Mouse (Mus musculus): ENCODE data around the gene Igtp. TPM values are rescaled to one million over a fixed set of nuclear protein-coding genes. Genes with fewer than 3 reads are reported as not detected.

Igtp gene
- polyA plus RNA-seq, 1 experiment from 2014 or later = 8.0 TPM

DNA sequence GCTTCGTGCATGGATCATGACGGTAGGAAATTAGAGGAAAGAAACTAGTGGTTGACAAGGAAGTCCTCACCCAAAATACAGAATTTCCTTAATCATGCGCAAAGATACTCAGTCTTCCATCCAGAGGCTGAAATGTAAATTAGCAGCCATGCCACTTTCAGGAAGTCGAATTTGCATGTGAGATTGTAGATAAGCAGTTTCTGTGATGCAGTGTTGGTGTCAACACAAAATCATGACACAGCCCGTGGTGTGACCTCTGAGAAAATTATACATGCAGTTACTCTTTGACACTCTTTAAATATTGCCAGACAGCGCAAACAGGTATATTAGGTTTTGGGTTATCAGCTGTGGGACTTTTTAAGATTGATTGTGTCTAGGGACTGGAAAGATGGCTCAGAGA is 9.7 kb upstream of the Igtp start:
- no peak overlapping the region for H3K4me3 ChIP-seq (replicated peaks; ENCODE audit: low read depth, low read length)
- H3K4me2 ChIP-seq (ENCODE audit: low read length) = no peak overlapping the region
- DNase-seq (ENCODE audit: low spot score) = no peak
- H3K9me3 ChIP-seq (replicated peaks; ENCODE audit: low read length) = no peaks in the 10 kb centered on the region
- no peaks in the 10 kb centered on the region for H3K27me3 ChIP-seq (ENCODE audit: insufficient read depth, low read length)
- no peak for ATAC-seq (replicated peaks; ENCODE audit: low FRiP score, low read depth)
- no peaks in the 10 kb centered on the region for H3K36me3 ChIP-seq (ENCODE audit: insufficient read depth, low read length)
- H3K4me1 ChIP-seq (replicated peaks; ENCODE audit: insufficient read depth, low read length) = peaks cover 11% of the 10 kb centered on the region; the same call in 1 of the 2 replicates
- 91% methylated on average over 6 of the region's 6 CpGs for WGBS
- H3K9ac ChIP-seq (ENCODE audit: low read depth, low read length) = no peak overlapping the region
- no peak overlapping the region for H3K27ac ChIP-seq
- no peak for TF ChIP-seq CTCF (IDR thresholded peaks at IDR 0.05; ENCODE audit: low read depth)

DNA sequence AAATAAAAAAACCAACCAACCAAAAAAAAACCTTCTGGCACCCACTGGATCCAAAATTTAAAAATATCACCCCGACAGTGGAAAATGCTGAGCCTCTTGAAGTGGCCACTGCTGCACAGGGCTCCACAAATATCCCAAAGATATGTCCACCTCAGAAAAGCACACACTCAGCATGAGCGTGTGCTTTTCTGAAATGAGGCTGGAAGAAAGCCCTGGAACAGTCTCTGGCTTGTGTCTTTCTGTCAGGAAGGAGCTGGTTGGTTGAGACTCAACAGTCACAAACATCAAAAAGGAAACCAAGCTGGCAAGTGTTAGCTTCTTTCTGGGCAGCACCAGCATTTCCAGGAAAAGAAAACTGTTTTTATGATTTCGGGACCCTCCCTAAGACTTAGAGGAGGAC is 6.0 kb upstream of the Igtp start:
- DNase-seq (ENCODE audit: low spot score) = no peak
- Histone ChIP-seq H3K27ac (0 out of 2 replicates have a peak overlapping the region, but pooled peaks have one; percentile 26), H3K9ac (ENCODE audit: low read depth, low read length) (no peak overlapping the region), H3K36me3 (ENCODE audit: insufficient read depth, low read length) (no peaks in the 10 kb centered on the region), H3K9me3 (replicated peaks; ENCODE audit: low read length) (no peaks in the 10 kb centered on the region), H3K4me3 (replicated peaks; ENCODE audit: low read depth, low read length) (no peak overlapping the region), H3K4me1 (replicated peaks; ENCODE audit: insufficient read depth, low read length) (peaks cover 11% of the 10 kb centered on the region; the same call in 1 of the 2 replicates), H3K4me2 (ENCODE audit: low read length) (no peak overlapping the region), H3K27me3 (ENCODE audit: insufficient read depth, low read length) (no peaks in the 10 kb centered on the region)
- no peak for ATAC-seq (replicated peaks; ENCODE audit: low FRiP score, low read depth)
- no peak for TF ChIP-seq CTCF (IDR thresholded peaks at IDR 0.05; ENCODE audit: low read depth)
- WGBS = 74% methylated on average over 3 of the region's 3 CpGs

DNA sequence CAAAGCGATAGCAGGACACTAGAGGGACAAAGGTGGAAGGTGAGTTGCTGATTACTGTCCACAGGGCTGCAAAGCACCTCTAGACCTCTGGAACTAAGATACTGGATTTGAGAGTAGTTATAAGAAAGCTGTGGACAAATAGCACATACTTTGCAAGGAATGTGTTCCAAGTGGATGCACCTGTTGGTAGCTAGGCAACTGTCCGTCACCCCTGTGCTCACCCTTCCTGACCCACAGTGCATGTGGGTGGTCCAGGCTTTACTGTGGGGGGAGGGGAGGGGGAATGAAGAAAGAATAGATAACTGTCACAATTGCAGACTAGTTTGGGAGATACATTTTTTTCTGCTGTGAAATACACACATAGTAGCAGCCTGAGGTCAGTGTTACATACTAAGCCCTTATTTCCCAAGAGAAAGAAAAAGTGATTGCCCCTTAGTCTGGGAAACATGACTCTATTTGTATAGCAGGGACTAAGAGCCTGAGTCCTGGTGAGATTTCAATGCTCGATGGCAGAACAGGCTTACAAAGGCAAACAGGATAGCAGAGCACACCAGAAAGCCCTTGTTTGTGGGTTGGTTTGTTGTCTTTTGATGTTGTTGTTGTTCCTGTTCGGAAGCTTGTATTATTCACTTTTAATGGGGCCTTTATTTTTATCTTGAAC is 5.4 kb upstream of the Igtp start:
- H3K4me1 ChIP-seq (replicated peaks; ENCODE audit: insufficient read depth, low read length) = peaks cover 11% of the 10 kb centered on the region; the same call in 1 of the 2 replicates
- WGBS = 45% methylated on average over 4 of the region's 4 CpGs
- TF ChIP-seq CTCF (IDR thresholded peaks at IDR 0.05; ENCODE audit: low read depth) = no peak
- DNase-seq (ENCODE audit: low spot score) = no peak
- H3K27me3 ChIP-seq (ENCODE audit: insufficient read depth, low read length) = no peaks in the 10 kb centered on the region
- no peak overlapping the region for H3K9ac ChIP-seq (ENCODE audit: low read depth, low read length)
- H3K9me3 ChIP-seq (replicated peaks; ENCODE audit: low read length) = no peaks in the 10 kb centered on the region
- H3K4me3 ChIP-seq (replicated peaks; ENCODE audit: low read depth, low read length) = no peak overlapping the region
- peak; percentile 63; the same call in 1 of the 2 replicates for ATAC-seq (replicated peaks; ENCODE audit: low FRiP score, low read depth)
- H3K4me2 ChIP-seq (ENCODE audit: low read length) = no peak overlapping the region
- H3K36me3 ChIP-seq (ENCODE audit: insufficient read depth, low read length) = no peaks in the 10 kb centered on the region
- H3K27ac ChIP-seq = peak overlapping the region; percentile 26; the same call in 1 of the 2 replicates

DNA sequence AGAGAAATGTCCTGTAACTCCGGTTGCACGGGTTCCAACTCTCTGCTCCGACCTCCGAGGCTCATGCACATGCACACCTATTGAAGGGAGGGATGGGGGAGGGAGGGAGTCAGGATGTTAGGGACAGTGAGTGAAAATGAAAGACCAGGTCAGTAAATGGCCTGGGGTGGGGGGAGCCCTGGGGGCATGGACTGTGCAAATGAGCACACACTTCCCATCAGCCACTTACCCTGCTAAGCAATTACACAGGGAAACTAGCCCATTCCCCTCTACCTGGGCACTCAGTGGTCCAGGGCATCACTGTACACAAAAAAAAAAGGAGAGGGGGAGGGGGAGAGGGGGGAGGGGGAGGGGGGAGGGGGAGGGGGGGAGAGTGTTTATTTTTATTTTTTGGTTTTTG is 693 bp upstream of the Igtp start:
- H3K4me2 ChIP-seq (ENCODE audit: low read length) = peak overlapping the region; percentile 77
- WGBS = 79% methylated on average over 4 of the region's 4 CpGs
- no peak overlapping the region for H3K27ac ChIP-seq
- peak overlapping the region; percentile 60 for H3K4me3 ChIP-seq (replicated peaks; ENCODE audit: low read depth, low read length)
- no peak for ATAC-seq (replicated peaks; ENCODE audit: low FRiP score, low read depth)
- no peaks in the 10 kb centered on the region for H3K9me3 ChIP-seq (replicated peaks; ENCODE audit: low read length)
- no peaks in the 10 kb centered on the region for H3K27me3 ChIP-seq (ENCODE audit: insufficient read depth, low read length)
- H3K36me3 ChIP-seq (ENCODE audit: insufficient read depth, low read length) = no peaks in the 10 kb centered on the region
- no peak for DNase-seq (ENCODE audit: low spot score)
- no peak overlapping the region; the same call in 1 of the 2 replicates for H3K9ac ChIP-seq (ENCODE audit: low read depth, low read length)
- peaks cover 6% of the 10 kb centered on the region; the same call in 1 of the 2 replicates for H3K4me1 ChIP-seq (replicated peaks; ENCODE audit: insufficient read depth, low read length)
- no peak for TF ChIP-seq CTCF (IDR thresholded peaks at IDR 0.05; ENCODE audit: low read depth)

GRCm38 (mm10) chr11:58200226-58200625 is 870 bp downstream of the Igtp start:
- Histone ChIP-seq H3K36me3 (ENCODE audit: insufficient read depth, low read length) (no peaks in the 10 kb centered on the region), H3K9me3 (replicated peaks; ENCODE audit: low read length) (no peaks in the 10 kb centered on the region), H3K4me1 (replicated peaks; ENCODE audit: insufficient read depth, low read length) (no peaks in the 10 kb centered on the region), H3K27me3 (ENCODE audit: insufficient read depth, low read length) (no peaks in the 10 kb centered on the region), H3K4me2 (ENCODE audit: low read length) (peak overlapping the region; percentile 77), H3K4me3 (replicated peaks; ENCODE audit: low read depth, low read length) (no peak overlapping the region), H3K27ac (no peak overlapping the region), H3K9ac (ENCODE audit: low read depth, low read length) (no peak overlapping the region)
- DNase-seq (ENCODE audit: low spot score) (no peak), ATAC-seq (replicated peaks; ENCODE audit: low FRiP score, low read depth) (no peak)
- TF ChIP-seq CTCF (IDR thresholded peaks at IDR 0.05; ENCODE audit: low read depth) = no peak
- 92% methylated on average over 4 of the region's 4 CpGs for WGBS

- Histone ChIP-seq H3K27ac (no peak overlapping the region), H3K9ac (ENCODE audit: low read depth, low read length) (no peak overlapping the region), H3K36me3 (ENCODE audit: insufficient read depth, low read length) (no peaks in the 10 kb centered on the region), H3K4me3 (replicated peaks; ENCODE audit: low read depth, low read length) (no peak overlapping the region), H3K4me1 (replicated peaks; ENCODE audit: insufficient read depth, low read length) (no peaks in the 10 kb centered on the region), H3K4me2 (ENCODE audit: low read length) (no peak overlapping the region), H3K9me3 (replicated peaks; ENCODE audit: low read length) (no peaks in the 10 kb centered on the region), H3K27me3 (ENCODE audit: insufficient read depth, low read length) (no peaks in the 10 kb centered on the region)
- 90% methylated on average over 12 of the region's 12 CpGs for WGBS
- ATAC-seq (replicated peaks; ENCODE audit: low FRiP score, low read depth) (no peak), DNase-seq (ENCODE audit: low spot score) (no peak)
- no peak for TF ChIP-seq CTCF (IDR thresholded peaks at IDR 0.05; ENCODE audit: low read depth)
Measured at GRCm38 (mm10) chr11:58201052-58201451, 1.7 kb downstream of the Igtp start.

All from kidney, postnatal 0 days (tissue).